Mouse (Mus musculus) spleen, postnatal 10 days (tissue): ENCODE data around the gene Asap2.
A peak's percentile ranks its signal among the peaks of the same experiment; 100 is the strongest.
"Not testable (repeated sequence)": the region's sequence is repeated elsewhere in the genome, so short reads cannot be mapped to it uniquely, and the experiment has no call there.

ENCODE experiments used
- DNase-seq, 2 experiments: peaks; one replicate each; pipeline ENCODE4 v3.0.0; 2021 to 2022; ENCODE audit warnings: low spot score in 2 of 2

Asap2 gene

DNA sequence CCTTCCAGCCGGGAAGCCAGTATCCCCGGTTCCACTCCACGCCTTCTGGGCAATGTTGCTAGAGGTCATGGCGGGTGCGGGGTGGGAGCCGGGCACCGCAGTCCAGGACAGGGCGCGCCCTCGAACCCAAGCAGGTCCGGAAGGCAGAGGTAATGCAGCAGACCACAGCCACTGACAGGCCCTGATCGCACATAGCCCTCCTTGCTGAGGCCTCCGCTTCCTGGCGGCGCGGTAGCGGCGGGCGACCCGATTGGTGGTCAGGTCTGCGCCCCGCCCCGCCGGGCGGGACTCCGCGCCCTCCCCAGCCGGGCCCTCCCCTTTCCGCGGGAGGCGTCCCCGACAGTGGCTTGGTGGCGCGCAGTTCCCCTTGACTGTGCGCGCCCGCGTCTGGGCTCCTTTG lies at the start of gene Asap2:
Asap2 (plus strand) TSS at position 328 of the 400 bp plus-strand sequence.
- DNase-seq, result peak; percentile 16 to 35

DNA sequence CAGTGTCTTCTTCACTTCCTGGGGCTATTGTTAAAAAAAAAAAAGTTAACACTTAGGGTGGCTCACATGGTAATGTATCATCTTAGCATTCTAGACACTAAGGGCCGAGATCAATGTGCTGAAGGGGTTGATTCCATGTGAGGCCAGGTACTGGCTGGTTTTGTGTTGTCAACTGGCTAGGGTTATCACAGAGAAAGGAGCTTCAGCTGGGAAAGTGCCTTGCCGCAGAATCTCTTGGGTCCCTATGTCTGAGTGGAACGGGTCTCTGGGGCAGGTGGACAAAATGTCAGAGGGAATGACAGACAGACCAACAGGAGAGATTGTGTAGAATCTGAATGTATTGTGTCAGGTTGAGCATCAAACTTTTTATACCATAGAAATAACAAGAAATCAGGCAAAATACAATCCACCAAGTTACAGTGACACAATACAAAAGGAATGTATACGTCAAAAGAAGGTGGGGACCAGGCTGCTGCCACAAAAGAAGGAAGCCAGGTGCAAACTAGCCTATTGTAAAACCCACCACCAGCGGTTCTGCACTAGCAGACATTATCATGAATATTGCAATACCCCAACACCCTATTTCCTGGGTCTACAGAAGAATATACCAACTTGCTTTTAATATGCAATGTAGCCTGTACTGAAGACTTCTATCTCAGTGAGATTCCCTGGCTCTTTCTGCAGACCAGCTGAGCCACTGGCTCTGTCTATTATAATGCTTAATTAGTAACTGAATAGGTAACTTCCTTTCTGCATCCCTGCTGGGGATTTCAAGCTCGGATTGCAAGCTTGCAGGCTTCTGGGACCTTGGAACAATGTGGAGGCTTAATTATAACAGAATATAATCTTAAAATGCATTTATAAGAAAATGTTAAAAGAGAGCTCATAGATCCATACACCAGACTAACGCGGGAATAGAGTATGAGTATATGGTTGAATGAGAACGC lies 42.9 kb upstream of the Asap2 start:
- DNase-seq, result not testable (repeated sequence)

DNA sequence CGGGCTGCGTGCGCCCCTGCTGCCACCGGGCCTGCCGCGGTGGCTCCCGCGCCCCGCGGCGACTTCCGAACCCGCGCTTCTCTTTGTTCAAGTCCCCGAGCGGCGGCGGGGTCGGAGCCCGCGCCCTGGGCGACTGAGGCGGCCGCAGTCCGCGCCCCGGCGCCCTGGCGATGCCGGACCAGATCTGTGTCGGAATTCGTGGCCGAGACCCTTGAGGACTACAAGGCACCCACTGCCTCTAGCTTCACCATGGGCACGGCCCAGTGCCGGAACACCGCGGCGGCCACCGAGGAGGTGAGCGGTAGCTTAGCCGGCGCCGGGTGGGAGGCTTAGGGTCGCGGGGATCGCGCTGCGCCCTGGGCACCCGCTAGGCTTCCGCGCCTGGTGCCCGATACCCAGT lies 320 bp downstream of the Asap2 start:
- peak; percentile 2 to 12 for DNase-seq

DNA sequence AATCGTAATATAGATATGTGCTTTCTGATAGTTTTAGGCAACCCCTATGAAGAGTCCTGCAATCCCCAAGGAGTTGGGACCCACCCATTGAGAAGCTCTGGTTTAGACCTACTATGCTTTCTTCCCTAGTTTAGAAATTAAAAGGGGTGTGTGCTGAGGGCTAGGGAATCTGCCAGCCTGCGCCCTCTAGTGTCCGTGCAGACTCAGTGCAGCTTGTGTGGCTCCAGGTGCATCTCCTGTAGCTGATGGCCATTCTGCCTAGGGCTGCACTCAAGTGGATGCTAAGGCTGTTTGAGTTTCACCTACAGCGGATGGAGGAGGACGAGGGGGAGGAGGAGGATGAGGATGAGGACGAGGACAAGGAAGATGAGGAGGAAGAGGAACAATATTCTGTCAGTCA lies 40.6 kb downstream of the Asap2 start:
- not testable (repeated sequence) for DNase-seq

- DNase-seq, result not testable (repeated sequence)
These were observed 56.5 kb downstream of the Asap2 start for GRCm38 (mm10) chr12:21046716-21047115.

DNA sequence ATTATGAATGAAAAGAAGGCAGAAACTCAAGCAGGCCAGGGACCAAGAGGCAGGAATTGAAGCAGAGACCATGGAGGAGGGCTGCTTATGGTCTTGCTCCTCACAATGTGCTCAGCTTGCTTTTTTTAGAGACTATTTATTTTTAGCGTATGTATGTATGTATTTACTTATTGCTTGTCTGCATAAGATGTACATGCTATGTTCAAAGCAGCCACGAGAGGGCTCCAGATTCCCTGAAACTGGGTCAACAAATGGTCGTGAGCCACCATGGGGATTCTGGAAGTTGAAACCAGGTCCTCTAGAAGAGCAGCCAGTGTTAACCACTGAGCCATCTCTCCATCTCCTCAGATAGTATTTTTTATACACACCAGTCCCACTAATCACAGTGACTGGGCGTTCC lies 85.5 kb downstream of the Asap2 start:
- DNase-seq, result peak; percentile 41 to 77

- DNase-seq, result peak in 1 of 2 experiments; percentile 39
These were observed 99.9 kb downstream of the Asap2 start for GRCm38 (mm10) chr12:21090168-21090567.

DNA sequence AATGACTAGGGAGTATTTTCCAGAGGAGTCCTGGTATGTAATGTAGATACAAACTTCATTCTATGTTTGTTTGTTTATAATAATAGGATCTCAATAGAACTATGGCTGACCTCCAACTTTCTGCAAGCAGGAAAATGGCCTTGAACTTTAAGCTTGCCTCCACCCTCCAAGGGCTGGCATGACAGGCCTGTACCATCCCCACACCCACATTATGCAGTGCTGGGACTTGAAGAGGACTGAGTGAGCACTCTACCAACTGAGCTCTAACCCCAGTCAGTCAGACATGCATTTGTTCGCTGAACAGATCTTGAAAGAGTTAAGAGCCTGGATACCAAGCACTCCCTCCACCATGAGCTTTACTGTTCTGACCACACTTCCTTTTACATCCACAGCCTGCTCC lies 102.2 kb downstream of the Asap2 start:
- DNase-seq, result not testable (repeated sequence)

DNA sequence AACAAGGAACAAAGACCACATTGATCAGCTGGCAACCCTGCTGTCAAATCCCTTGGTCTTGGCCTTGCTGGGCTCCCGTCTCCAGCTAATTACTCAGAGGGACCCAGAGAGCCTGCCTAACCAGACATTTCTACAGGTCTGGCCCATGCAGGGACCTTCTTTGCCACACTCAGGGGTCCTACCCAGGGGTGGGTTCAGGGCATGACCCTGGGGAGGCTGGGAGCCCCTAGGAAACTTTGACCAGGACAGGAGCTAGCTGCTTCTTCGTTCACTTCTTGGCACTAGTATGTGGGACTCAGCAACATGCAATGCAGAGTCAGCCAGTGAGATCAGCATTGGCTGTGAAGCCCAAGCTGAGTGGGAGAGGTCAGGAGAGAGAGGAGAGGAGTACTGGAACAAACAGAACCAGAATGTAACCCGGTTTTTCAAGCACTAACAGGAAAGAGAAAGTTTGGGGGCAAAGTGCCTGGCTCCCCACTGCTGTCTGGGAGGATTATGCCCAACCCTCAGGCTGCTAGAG lies 107.6 kb downstream of the Asap2 start:
- not testable (repeated sequence) for DNase-seq

DNA sequence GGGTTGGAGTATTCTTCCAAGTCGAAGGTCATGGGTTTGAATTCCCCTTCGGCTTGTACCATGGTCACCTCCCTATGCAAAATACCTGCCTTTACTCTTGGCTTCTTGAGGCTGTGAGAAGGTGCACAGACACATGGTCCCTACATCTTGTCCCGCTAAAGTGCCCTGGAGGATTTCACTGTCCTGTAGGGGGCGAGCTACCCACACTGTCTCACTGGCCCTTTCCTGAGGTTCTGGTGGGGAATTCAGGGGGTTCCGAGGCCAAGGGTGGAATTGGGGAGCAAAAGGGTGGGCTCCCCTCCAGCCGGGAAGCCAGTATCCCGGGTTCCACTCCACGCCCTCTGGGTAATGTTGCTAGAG lies 120.8 kb downstream of the Asap2 start:
- DNase-seq, result not testable (repeated sequence)

- DNase-seq, result peak; percentile 68 to 83
These were observed 121.5 kb downstream of the Asap2 start for GRCm38 (mm10) chr12:21111476-21112452.

- peak; percentile 33 to 64 for DNase-seq
These were observed 122.2 kb downstream of the Asap2 start for GRCm38 (mm10) chr12:21112453-21112857.

- DNase-seq, result no peak
These were observed 129.2 kb downstream of the Asap2 start for GRCm38 (mm10) chr12:21119446-21119845.

- no peak for DNase-seq
These were observed 132.6 kb downstream of the Asap2 start for GRCm38 (mm10) chr12:21122818-21123217.

DNA sequence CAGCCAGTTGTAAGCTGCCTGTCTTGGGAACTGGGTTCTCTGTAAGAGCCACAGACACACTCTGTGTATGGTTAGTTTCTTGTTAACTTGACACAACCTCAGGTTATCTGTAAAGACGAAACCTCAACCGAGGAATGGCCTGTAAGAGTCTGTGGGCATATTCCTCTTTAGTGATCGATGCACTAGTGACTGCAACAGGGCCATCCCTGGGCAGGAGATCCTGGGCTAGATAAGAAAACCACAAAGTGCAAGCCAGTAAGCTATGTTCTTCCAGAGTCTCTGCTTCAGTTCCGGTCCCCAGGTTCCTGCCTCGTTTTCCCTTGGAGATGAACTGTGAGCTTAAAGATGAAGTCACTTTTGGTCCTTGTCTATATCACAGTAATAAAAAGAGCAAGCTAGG lies 133.4 kb downstream of the Asap2 start:
- no peak for DNase-seq

GRCm38 (mm10) chr12:21125675-21126470 lies 135.6 kb downstream of the Asap2 start:
- no peak for DNase-seq

DNA sequence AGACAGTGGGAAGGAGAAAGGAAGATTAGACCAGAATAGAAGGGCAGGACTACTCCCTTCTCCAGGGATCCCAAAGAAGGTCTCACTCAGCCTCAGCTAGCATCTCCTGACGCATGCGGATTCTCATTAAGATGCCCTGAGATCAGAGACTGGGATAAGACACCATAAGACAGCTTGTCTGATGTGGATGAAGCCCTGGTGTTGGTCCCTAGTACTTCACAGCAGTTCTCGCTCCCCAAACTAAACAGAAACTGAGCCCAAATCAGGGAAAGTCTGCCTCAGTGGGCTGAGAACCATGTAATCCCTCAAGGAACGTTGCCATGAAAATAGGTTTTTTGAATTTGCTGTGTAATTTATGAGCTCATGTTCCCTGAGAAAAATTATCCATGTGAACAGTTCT lies 136.3 kb downstream of the Asap2 start:
- DNase-seq, result no peak

GRCm38 (mm10) chr12:21128930-21129869 lies 138.9 kb downstream of the Asap2 start:
- peak in 1 of 2 experiments; percentile 37 for DNase-seq

DNA sequence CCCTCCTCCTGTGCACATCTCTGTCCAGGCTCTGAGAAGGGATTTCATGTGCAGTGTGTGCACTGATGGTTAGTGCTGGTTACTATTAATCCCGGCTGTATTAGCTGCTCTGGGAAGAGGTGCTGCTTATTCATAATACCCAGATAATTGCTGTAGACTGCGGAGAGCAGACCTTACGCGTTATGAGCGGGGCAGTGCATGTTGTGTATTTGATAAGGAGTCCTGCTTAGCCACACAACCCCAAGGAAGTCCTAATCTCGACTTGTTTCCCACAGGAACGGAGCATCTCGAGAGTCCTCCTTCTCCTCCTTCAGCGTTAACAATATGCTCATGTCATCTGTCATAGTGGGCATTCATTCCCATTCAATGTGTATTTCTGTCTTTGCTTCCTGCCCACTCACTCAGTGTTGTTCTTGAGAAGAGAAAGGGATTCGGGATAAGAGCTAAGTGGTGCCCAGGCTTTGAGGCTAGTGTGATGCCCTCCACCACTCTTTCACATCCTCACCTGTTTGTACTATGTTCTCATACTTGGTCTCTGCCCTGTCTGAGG lies 140.1 kb downstream of the Asap2 start:
- no peak for DNase-seq

DNA sequence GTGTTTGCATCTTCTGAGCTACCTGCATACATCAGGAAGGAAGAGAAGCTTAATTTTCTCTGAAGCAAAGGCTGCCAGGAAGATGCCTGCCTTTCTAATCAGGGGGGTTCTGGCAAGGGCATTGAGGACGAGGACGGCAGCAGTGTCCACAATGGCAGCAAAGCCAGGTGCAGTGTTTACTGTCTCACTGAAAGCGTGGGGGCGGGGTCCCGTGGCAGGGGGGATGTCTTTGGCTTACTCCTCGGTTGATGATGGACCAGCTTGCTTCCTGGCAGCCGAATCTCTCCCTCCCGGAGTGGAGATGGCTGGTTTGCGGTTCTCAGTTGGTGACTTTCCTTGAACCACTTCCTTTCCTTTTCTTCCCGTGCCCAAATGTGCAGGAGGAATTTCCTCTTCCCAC lies 142.3 kb downstream of the Asap2 start:
- DNase-seq, result no peak
